Comparison of ENCODE assay signal across 8 mouse cellular contexts in the genomic region with DNA sequence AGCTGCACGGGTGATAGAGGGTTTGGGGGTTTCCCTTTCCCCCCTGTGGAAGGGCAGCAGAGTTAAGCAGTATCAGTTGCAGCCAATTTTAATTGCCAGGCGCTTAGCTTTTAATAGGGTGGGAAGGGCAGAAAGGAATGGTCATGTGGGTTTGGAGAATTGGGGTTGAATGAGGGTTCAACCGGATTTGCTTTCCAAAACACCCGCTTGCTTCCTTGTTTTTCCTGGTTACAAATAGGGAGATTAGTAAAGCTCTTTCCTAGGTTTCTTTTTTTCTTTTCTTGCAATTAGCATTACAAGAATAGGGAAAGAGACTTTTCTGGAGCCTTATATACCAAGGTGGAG. TPM values are rescaled to one million over a fixed set of nuclear protein-coding genes. Genes with fewer than 3 reads are reported as not detected.
DNase-seq lines count a peak whose midpoint lies in the region; ATAC-seq and TF ChIP-seq lines count a peak whose summit lies in the region.

No protein-coding gene starts in this region.

- intact Hi-C loops in left cerebral cortex, adult 2 months (cut with DNase I) = no loop called here
- intact Hi-C loops in left cerebral cortex, postnatal 36 days (cut with DNase I) = no loop called here

- peak overlapping the region; percentile 77 for H3ac ChIP-seq in myocyte (ENCODE audit: control insufficient read depth, insufficient read length)

- H3K4me1 ChIP-seq in intestine, embryonic 15.5 days (replicated peaks) = peaks cover 16% of the 10 kb centered on the region; the same call in 1 of the 2 replicates

- TF ChIP-seq CTCF in left cerebral cortex, adult 2 months (IDR thresholded peaks at IDR 0.05) = no peak

- WGBS in intestine, embryonic 15.5 days = 0% methylated on average over 4 of the region's 4 CpGs

- DNase-seq in left cerebral cortex, adult 2 months (ENCODE audit: extremely low spot score in 1 of 2, low spot score in 2 of 2) = no peak
- DNase-seq in left cerebral cortex, postnatal 36 days (ENCODE audit: low spot score in 2 of 2) = no peak
- no peak for DNase-seq in cerebellum, postnatal 14 days
- DNase-seq in urinary bladder, postnatal 4 days (ENCODE audit: low spot score in 2 of 2) = no peak

- ATAC-seq in common myeloid progenitor, adult 5-6 weeks (replicated peaks; ENCODE audit: low read depth, poor library complexity, severe bottlenecking) = peak; percentile 13
- ATAC-seq in intestine, embryonic 15.5 days = no peak
- no peak for ATAC-seq in frontal cortex, adult (ENCODE audit: low TSS enrichment)

- peak overlapping the region; percentile 76 for H3K4me2 ChIP-seq in intestine, embryonic 15.5 days (replicated peaks)
- peak overlapping the region; percentile 69 for H3K4me2 ChIP-seq in myocyte (ENCODE audit: low read depth)

- H3K4me3 ChIP-seq in left cerebral cortex, adult 2 months = peak overlapping the region; percentile 75
- peak overlapping the region; percentile 93 for H3K4me3 ChIP-seq in intestine, embryonic 15.5 days (replicated peaks)
- H3K4me3 ChIP-seq in myocyte = peak overlapping the region; percentile 93

- no peaks in the 10 kb centered on the region for H3K27me3 ChIP-seq in intestine, embryonic 15.5 days (replicated peaks)
- H3K27me3 ChIP-seq in myocyte (ENCODE audit: control insufficient read depth, insufficient read depth, insufficient read length) = no peaks in the 10 kb centered on the region

- H3K79me2 ChIP-seq in myocyte (ENCODE audit: control insufficient read depth, insufficient read depth) = peaks cover 83% of the 10 kb centered on the region

- H3K27ac ChIP-seq in left cerebral cortex, adult 2 months = peak overlapping the region; percentile 99; the same call in 1 of the 2 replicates
- peak overlapping the region; percentile 99 for H3K27ac ChIP-seq in intestine, embryonic 15.5 days

- TF ChIP-seq POLR2A in myocyte (IDR thresholded peaks at IDR 0.05; ENCODE audit: insufficient read length, low read depth) = no peak

- no peaks in the 10 kb centered on the region for H3K36me3 ChIP-seq in intestine, embryonic 15.5 days
- peaks cover 3% of the 10 kb centered on the region for H3K36me3 ChIP-seq in myocyte (ENCODE audit: control insufficient read depth, insufficient read depth)

- no peaks in the 10 kb centered on the region for H3K9me3 ChIP-seq in intestine, embryonic 15.5 days

- H3K9ac ChIP-seq in intestine, embryonic 15.5 days = peak overlapping the region; percentile 95

TF ChIP-seq in myocyte, 11 proteins besides CTCF, POLR2A, EP300 and RAD21:
- TF ChIP-seq POLR2AphosphoS2 (IDR thresholded peaks at IDR 0.05; ENCODE audit: insufficient read length, low read depth) = no peak
- TF ChIP-seq REST (IDR thresholded peaks at IDR 0.05; ENCODE audit: insufficient read depth, insufficient read length) = no peak
- TF ChIP-seq SRF (IDR thresholded peaks at IDR 0.05; ENCODE audit: control insufficient read depth, insufficient read length, low read depth) = no peak
- no peak for TF ChIP-seq TCF12 (IDR thresholded peaks at IDR 0.05; ENCODE audit: insufficient read depth, poor library complexity, severe bottlenecking)
- no peak for TF ChIP-seq CEBPB (IDR thresholded peaks at IDR 0.05; ENCODE audit: insufficient read depth, poor library complexity, severe bottlenecking)
- TF ChIP-seq E2F4 (IDR thresholded peaks at IDR 0.05; ENCODE audit: insufficient read depth) = no peak
- TF ChIP-seq MYOD1 (IDR thresholded peaks at IDR 0.05; ENCODE audit: control insufficient read depth in 1 of 3, insufficient read length in 2 of 3, low read depth in 2 of 3) = no peak
- TF ChIP-seq MYOG (IDR thresholded peaks at IDR 0.05; ENCODE audit: control insufficient read depth in 1 of 3, insufficient read depth in 1 of 3, insufficient read length in 2 of 3, low read depth in 2 of 3) = no peak
- TF ChIP-seq MAX (IDR thresholded peaks at IDR 0.05; ENCODE audit: low read depth) = no peak
- no peak for TF ChIP-seq USF1 (IDR thresholded peaks at IDR 0.05; ENCODE audit: low read depth)
- no peak for TF ChIP-seq TCF3 (IDR thresholded peaks at IDR 0.05; ENCODE audit: insufficient read length, low read depth)

RNA-seq across cellular contexts. Expression of a gene that starts 1.2 kb away (rescaled TPM):
- total RNA-seq in left cerebral cortex, adult 2 months (2021) = 10 to 100 TPM; 40.4 to 40.9 TPM
- total RNA-seq in left cerebral cortex, postnatal 36 days (2021) = 10 to 100 TPM; 36.9 to 41.3 TPM
- 16.4 and 25.8 TPM in 2 replicates for total RNA-seq in common myeloid progenitor, adult 5-6 weeks (2017)
- polyA plus RNA-seq in intestine, embryonic 15.5 days (2015; fragmentation: Nextera tagmentation; extraction: Ambion mirVana) = 40.6 and 44.5 TPM in 2 replicates
- polyA plus RNA-seq in myocyte (2012; fragmentation: generic; extraction: Trizol) = 59.9 TPM

RNA-seq across cellular contexts. Expression of a gene that starts 15.3 kb away (rescaled TPM):
- total RNA-seq in left cerebral cortex, adult 2 months (2021) = 10 to 100 TPM; 43.3 to 44.3 TPM
- 10 to 100 TPM; 39.6 to 48.0 TPM for total RNA-seq in left cerebral cortex, postnatal 36 days (2021)
- total RNA-seq in common myeloid progenitor, adult 5-6 weeks (2017) = 43.4 and 49.3 TPM in 2 replicates
- 43.3 and 47.6 TPM in 2 replicates for polyA plus RNA-seq in intestine, embryonic 15.5 days (2015; fragmentation: Nextera tagmentation; extraction: Ambion mirVana)
- 31.8 TPM for polyA plus RNA-seq in myocyte (2012; fragmentation: generic; extraction: Trizol)

RNA-seq across cellular contexts. Expression of a gene that starts 15.3 kb away (rescaled TPM):
- 100 to 1,000 TPM; 186 to 191 TPM for total RNA-seq in left cerebral cortex, adult 2 months (2021)
- 100 to 1,000 TPM; 161 to 185 TPM for total RNA-seq in left cerebral cortex, postnatal 36 days (2021)
- 37.2 and 65.3 TPM in 2 replicates for total RNA-seq in common myeloid progenitor, adult 5-6 weeks (2017)
- polyA plus RNA-seq in intestine, embryonic 15.5 days (2015; fragmentation: Nextera tagmentation; extraction: Ambion mirVana) = 96.9 and 104 TPM in 2 replicates
- 111 TPM for polyA plus RNA-seq in myocyte (2012; fragmentation: generic; extraction: Trizol)

RNA-seq across cellular contexts. Expression of a gene that starts 30.4 kb away (rescaled TPM):
- total RNA-seq in left cerebral cortex, adult 2 months (2021) = 1 to 10 TPM; 6.2 to 7.1 TPM
- 10 to 100 TPM in 1 of 2 experiments, 1 to 10 TPM in 1; 7.9 to 10.9 TPM for total RNA-seq in left cerebral cortex, postnatal 36 days (2021)
- total RNA-seq in common myeloid progenitor, adult 5-6 weeks (2017) = 1.1 and 3.9 TPM in 2 replicates
- polyA plus RNA-seq in intestine, embryonic 15.5 days (2015; fragmentation: Nextera tagmentation; extraction: Ambion mirVana) = 0.94 and 1.0 TPM in 2 replicates
- not detected for polyA plus RNA-seq in myocyte (2012; fragmentation: generic; extraction: Trizol)

RNA-seq across cellular contexts. Expression of a gene that starts 35.4 kb away (rescaled TPM):
- total RNA-seq in left cerebral cortex, adult 2 months (2021) = 100 to 1,000 TPM; 101 to 108 TPM
- 100 to 1,000 TPM; 107 to 121 TPM for total RNA-seq in left cerebral cortex, postnatal 36 days (2021)
- 45.7 and 81.9 TPM in 2 replicates for total RNA-seq in common myeloid progenitor, adult 5-6 weeks (2017)
- 103 and 108 TPM in 2 replicates for polyA plus RNA-seq in intestine, embryonic 15.5 days (2015; fragmentation: Nextera tagmentation; extraction: Ambion mirVana)
- polyA plus RNA-seq in myocyte (2012; fragmentation: generic; extraction: Trizol) = 116 TPM
